Mouse (Mus musculus) brown adipose tissue, adult 24 weeks (tissue): Measurements from ENCODE around the gene Xpo4. TPM values are rescaled to one million over a fixed set of nuclear protein-coding genes. Genes with fewer than 3 reads are reported as not detected.

Source experiments
- polyA plus RNA-seq: library from polyadenylated mRNA; stranded (reverse); fragments of >200 nt; gene quantifications from 2 replicates; pipeline ENCODE4 v1.2.4, GENCODE M21; 2012; ENCODE audit not compliant: missing spikeins, insufficient read depth, insufficient read length

The Xpo4 gene
- polyA plus RNA-seq, 1 experiment = 5.9 TPM

Other genes with a start within 250 kb of the Xpo4 start
- gene Ift88, start 241.4 kb downstream of the Xpo4 start, polyA plus RNA-seq = 2.9 and 4.7 TPM in 2 replicates
- gene Il17d, start 140.7 kb downstream of the Xpo4 start, polyA plus RNA-seq = 1.1 and 1.5 TPM in 2 replicates
- gene Eef1akmt1, start 93.8 kb downstream of the Xpo4 start, polyA plus RNA-seq = 44.9 and 48.9 TPM in 2 replicates
- gene Gm49361, start 80.7 kb upstream of the Xpo4 start, polyA plus RNA-seq = not detected in 2 replicates
- 19.5 and 20.1 TPM in 2 replicates for gene Lats2, start 93.0 kb upstream of the Xpo4 start, polyA plus RNA-seq
- 55.9 and 69.4 TPM in 2 replicates for gene Sap18, start 132.8 kb upstream of the Xpo4 start, polyA plus RNA-seq
- not detected in 2 replicates for gene Ska3, start 160.8 kb upstream of the Xpo4 start, polyA plus RNA-seq
- 117 and 149 TPM in 2 replicates for gene Mrpl57, start 160.8 kb upstream of the Xpo4 start, polyA plus RNA-seq
- gene Zdhhc20, start 224.8 kb upstream of the Xpo4 start, polyA plus RNA-seq = 5.1 and 11.0 TPM in 2 replicates